Mouse (Mus musculus): Measurements from ENCODE around the gene Rpl18a. TPM values are rescaled to one million over a fixed set of nuclear protein-coding genes. Genes with fewer than 3 reads are reported as not detected.

The Rpl18a gene
- polyA plus RNA-seq, 1 experiment from 2014 or later: 4,502 TPM

- peaks cover 49% of the 10 kb centered on the region for H3K4me1 ChIP-seq
- WGBS: 4% methylated on average over 24 of the region's 24 CpGs
- peak; percentile 16 for ATAC-seq (ENCODE audit: borderline replicate concordance, extremely low read depth, low FRiP score, low TSS enrichment)
Measured at GRCm38 (mm10) chr8:70864712-70865221, 32.4 kb downstream of the Rpl18a start.

GRCm38 (mm10) chr8:70863956-70864711 lies 33.1 kb downstream of the Rpl18a start:
- H3K27ac ChIP-seq: no peak overlapping the region
- 2% methylated on average over 46 of the region's 46 CpGs for WGBS
- no peak for ATAC-seq (ENCODE audit: borderline replicate concordance, extremely low read depth, low FRiP score, low TSS enrichment)
- H3K9me3 ChIP-seq: no peaks in the 10 kb centered on the region
- H3K9ac ChIP-seq: peak overlapping the region; percentile 36
- peaks cover 6% of the 10 kb centered on the region; the same call in 1 of the 2 replicates for H3K36me3 ChIP-seq
- peak overlapping the region; percentile 75 for H3K4me2 ChIP-seq
- peaks cover 37% of the 10 kb centered on the region for H3K27me3 ChIP-seq
- peaks cover 46% of the 10 kb centered on the region for H3K4me1 ChIP-seq
- peak overlapping the region; percentile 55 for H3K4me3 ChIP-seq

More at GRCm38 (mm10) chr8:70864712-70865221, 32.4 kb downstream of the Rpl18a start:
- H3K36me3 ChIP-seq: peaks cover 6% of the 10 kb centered on the region; the same call in 1 of the 2 replicates
- H3K4me2 ChIP-seq: peak overlapping the region; percentile 75
- H3K4me3 ChIP-seq: peak overlapping the region; percentile 55
- peak overlapping the region; percentile 74; the same call in 1 of the 2 replicates for H3K27ac ChIP-seq
- H3K9me3 ChIP-seq: no peaks in the 10 kb centered on the region
- H3K9ac ChIP-seq: peak overlapping the region; percentile 36
- H3K27me3 ChIP-seq: peaks cover 37% of the 10 kb centered on the region

GRCm38 (mm10) chr8:70862824-70863641 lies 34.2 kb downstream of the Rpl18a start, which contains the start of gene Kcnn1:
Gene Kcnn1 (minus strand): TSS chr8:70863258.
- H3K9me3 ChIP-seq: no peaks in the 10 kb centered on the region
- H3K27ac ChIP-seq: no peak within 1 kb of the TSS
- H3K9ac ChIP-seq: peak within 1 kb of the TSS; percentile 36
- ATAC-seq (ENCODE audit: borderline replicate concordance, extremely low read depth, low FRiP score, low TSS enrichment): no peak
- peaks cover 35% of the 10 kb centered on the region for H3K4me1 ChIP-seq
- peak within 1 kb of the TSS; percentile 75 for H3K4me2 ChIP-seq
- peak within 1 kb of the TSS; percentile 55 for H3K4me3 ChIP-seq
- peaks cover 3% of the 10 kb centered on the region; the same call in 1 of the 2 replicates for H3K36me3 ChIP-seq
- under 1% methylated on average over 55 of the region's 55 CpGs for WGBS
- H3K27me3 ChIP-seq: peaks cover 37% of the 10 kb centered on the region

GRCm38 (mm10) chr8:70857516-70857915 lies 39.7 kb downstream of the Rpl18a start:
- ATAC-seq (ENCODE audit: borderline replicate concordance, extremely low read depth, low FRiP score, low TSS enrichment): no peak
- WGBS: 18% methylated on average over 4 of the region's 4 CpGs
- H3K9ac ChIP-seq: no peak overlapping the region
- no peaks in the 10 kb centered on the region for H3K9me3 ChIP-seq
- peaks cover 21% of the 10 kb centered on the region for H3K27me3 ChIP-seq
- H3K4me2 ChIP-seq: peak overlapping the region; percentile 90; the same call in 1 of the 2 replicates
- no peaks in the 10 kb centered on the region for H3K36me3 ChIP-seq
- H3K4me1 ChIP-seq: peaks cover 10% of the 10 kb centered on the region
- H3K27ac ChIP-seq: no peak overlapping the region
- H3K4me3 ChIP-seq: no peak overlapping the region

- no peak overlapping the region for H3K27ac ChIP-seq
- H3K27me3 ChIP-seq: peaks cover 13% of the 10 kb centered on the region
- H3K4me1 ChIP-seq: peaks cover 9% of the 10 kb centered on the region
- H3K36me3 ChIP-seq: no peaks in the 10 kb centered on the region
- peak overlapping the region; percentile 90 for H3K4me2 ChIP-seq
- H3K9ac ChIP-seq: peak overlapping the region; percentile 46
- peak overlapping the region; percentile 47 for H3K4me3 ChIP-seq
- 7% methylated on average over 33 of the region's 33 CpGs for WGBS
- H3K9me3 ChIP-seq: no peaks in the 10 kb centered on the region
- ATAC-seq (ENCODE audit: borderline replicate concordance, extremely low read depth, low FRiP score, low TSS enrichment): peak; percentile 77; the same call in 1 of the 2 replicates
Measured at GRCm38 (mm10) chr8:70856541-70857197, 40.5 kb downstream of the Rpl18a start.

GRCm38 (mm10) chr8:70856028-70856427 lies 41.2 kb downstream of the Rpl18a start:
- no peak for ATAC-seq (ENCODE audit: borderline replicate concordance, extremely low read depth, low FRiP score, low TSS enrichment)
- Histone ChIP-seq H3K4me2 (no peak overlapping the region), H3K36me3 (no peaks in the 10 kb centered on the region), H3K9me3 (no peaks in the 10 kb centered on the region), H3K9ac (no peak overlapping the region), H3K4me3 (no peak overlapping the region), H3K4me1 (peaks cover 9% of the 10 kb centered on the region), H3K27ac (no peak overlapping the region), H3K27me3 (0 out of 2 replicates have a peak, but pooled peaks cover 7% of the 10 kb centered on the region)
- WGBS: 55% methylated on average over 5 of the region's 5 CpGs

GRCm38 (mm10) chr8:70853863-70854262 lies 43.3 kb downstream of the Rpl18a start:
- 0 out of 2 replicates have a peak, but pooled peaks cover 7% of the 10 kb centered on the region for H3K27me3 ChIP-seq
- 74% methylated on average over 2 of the region's 2 CpGs for WGBS
- no peak for ATAC-seq (ENCODE audit: borderline replicate concordance, extremely low read depth, low FRiP score, low TSS enrichment)

GRCm38 (mm10) chr8:70852595-70853231 lies 44.5 kb downstream of the Rpl18a start:
- no peak overlapping the region for H3K9ac ChIP-seq
- peaks cover 9% of the 10 kb centered on the region for H3K4me1 ChIP-seq
- no peaks in the 10 kb centered on the region for H3K36me3 ChIP-seq
- H3K27me3 ChIP-seq: 0 out of 2 replicates have a peak, but pooled peaks cover 7% of the 10 kb centered on the region
- H3K4me3 ChIP-seq: no peak overlapping the region
- ATAC-seq (ENCODE audit: borderline replicate concordance, extremely low read depth, low FRiP score, low TSS enrichment): no peak
- no peaks in the 10 kb centered on the region for H3K9me3 ChIP-seq
- WGBS: 87% methylated on average over 41 of the region's 41 CpGs
- H3K27ac ChIP-seq: no peak overlapping the region
- no peak overlapping the region for H3K4me2 ChIP-seq

More at GRCm38 (mm10) chr8:70853863-70854262, 43.3 kb downstream of the Rpl18a start:
- H3K27ac ChIP-seq: no peak overlapping the region
- no peak overlapping the region for H3K4me3 ChIP-seq
- H3K9me3 ChIP-seq: no peaks in the 10 kb centered on the region
- no peaks in the 10 kb centered on the region for H3K36me3 ChIP-seq
- H3K4me1 ChIP-seq: peaks cover 9% of the 10 kb centered on the region
- H3K4me2 ChIP-seq: no peak overlapping the region
- no peak overlapping the region for H3K9ac ChIP-seq

GRCm38 (mm10) chr8:70851837-70852236 lies 45.4 kb downstream of the Rpl18a start:
- Histone ChIP-seq H3K27ac (no peak overlapping the region), H3K4me1 (peaks cover 5% of the 10 kb centered on the region), H3K4me3 (no peak overlapping the region), H3K9ac (no peak overlapping the region), H3K27me3 (0 out of 2 replicates have a peak, but pooled peaks cover 8% of the 10 kb centered on the region), H3K36me3 (no peaks in the 10 kb centered on the region), H3K4me2 (no peak overlapping the region), H3K9me3 (no peaks in the 10 kb centered on the region)
- WGBS: 46% methylated on average over 6 of the region's 6 CpGs
- no peak for ATAC-seq (ENCODE audit: borderline replicate concordance, extremely low read depth, low FRiP score, low TSS enrichment)

GRCm38 (mm10) chr8:70850947-70851346 lies 46.3 kb downstream of the Rpl18a start:
- Histone ChIP-seq H3K27ac (no peak overlapping the region), H3K4me3 (no peak overlapping the region), H3K36me3 (no peaks in the 10 kb centered on the region), H3K9me3 (no peaks in the 10 kb centered on the region), H3K9ac (no peak overlapping the region), H3K4me2 (no peak overlapping the region), H3K4me1 (no peaks in the 10 kb centered on the region), H3K27me3 (0 out of 2 replicates have a peak, but pooled peaks cover 7% of the 10 kb centered on the region)
- ATAC-seq (ENCODE audit: borderline replicate concordance, extremely low read depth, low FRiP score, low TSS enrichment): no peak
- 79% methylated on average over 4 of the region's 4 CpGs for WGBS

Data from lung, embryonic 15.5 days (tissue).